In genomic region chr11:49245634-49246415, GRCm38 (mm10) we compare ENCODE assay signal across 9 mouse cellular contexts. TPM values are rescaled to one million over a fixed set of nuclear protein-coding genes. Genes with fewer than 3 reads are reported as not detected.
A peak's percentile ranks its signal among the peaks of the same experiment; 100 is the strongest.
DNase-seq lines count a peak whose midpoint lies in the region; ATAC-seq and TF ChIP-seq lines count a peak whose summit lies in the region.
"Had no signal": no experiment of that assay in that cellular context is flagged by ENCODE, and none has a peak within 500 bp of the region (broad histone marks: within the 10 kb centered on the region; RNA-seq: fewer than 3 reads in every experiment).

No protein-coding gene starts in this region.

- peaks cover 33% of the 10 kb centered on the region for H3K4me1 ChIP-seq in heart, embryonic 11.5 days (ENCODE audit: control insufficient read depth, insufficient read depth, low read length)
- H3K4me1 ChIP-seq in ES-Bruce4 (ENCODE audit: control insufficient read depth, insufficient read depth, low read length) = peaks cover 1% of the 10 kb centered on the region
- peaks cover 47% of the 10 kb centered on the region for H3K4me1 ChIP-seq in hindbrain, embryonic 14.5 days (replicated peaks; ENCODE audit: control insufficient read depth, insufficient read depth, low read length)
- peaks cover 32% of the 10 kb centered on the region for H3K4me1 ChIP-seq in midbrain, embryonic 12.5 days

- H3K27me3 ChIP-seq in heart, embryonic 11.5 days (ENCODE audit: control insufficient read depth, insufficient read depth, low read length) = no peaks in the 10 kb centered on the region
- no peaks in the 10 kb centered on the region for H3K27me3 ChIP-seq in ES-Bruce4 (ENCODE audit: control insufficient read depth, insufficient read depth, low read length, poor library complexity, severe bottlenecking)
- no peaks in the 10 kb centered on the region for H3K27me3 ChIP-seq in hindbrain, embryonic 14.5 days (ENCODE audit: control insufficient read depth, insufficient read depth, low read length)
- no peaks in the 10 kb centered on the region for H3K27me3 ChIP-seq in midbrain, embryonic 12.5 days

- no peak for DNase-seq in heart, adult 8-10 months (ENCODE audit: low spot score)
- no peak for DNase-seq in hindbrain, embryonic 14.5 days (ENCODE audit: low spot score)
- no peak for DNase-seq in cerebellum, postnatal 14 days
- DNase-seq in gastrocnemius, adult 8-10 months (ENCODE audit: low spot score in 2 of 2) = no peak
- DNase-seq in thymus, postnatal 25 days = no peak

- peak overlapping the region; percentile 1; the same call in 1 of the 2 replicates for H3K27ac ChIP-seq in heart, embryonic 11.5 days (ENCODE audit: low read depth, low read length)
- peak overlapping the region; percentile 45; the same call in 1 of the 2 replicates for H3K27ac ChIP-seq in ES-Bruce4 (ENCODE audit: insufficient read depth, low read length)
- H3K27ac ChIP-seq in hindbrain, embryonic 14.5 days = no peak overlapping the region
- H3K27ac ChIP-seq in midbrain, embryonic 12.5 days (replicated peaks) = no peak overlapping the region

- WGBS in heart, embryonic 11.5 days (ENCODE audit: insufficient replicate concordance) = 18% methylated on average over 12 of the region's 12 CpGs
- 42% methylated on average over 12 of the region's 12 CpGs for WGBS in hindbrain, embryonic 14.5 days
- WGBS in midbrain, embryonic 12.5 days = 23% methylated on average over 12 of the region's 12 CpGs

- no peaks in the 10 kb centered on the region for H3K36me3 ChIP-seq in heart, embryonic 11.5 days (ENCODE audit: control insufficient read depth, insufficient read depth, low read length)
- H3K36me3 ChIP-seq in ES-Bruce4 (ENCODE audit: control insufficient read depth, insufficient read depth, low read length, poor library complexity, severe bottlenecking) = no peaks in the 10 kb centered on the region; the same call in 1 of the 2 replicates
- no peaks in the 10 kb centered on the region for H3K36me3 ChIP-seq in hindbrain, embryonic 14.5 days (replicated peaks; ENCODE audit: control insufficient read depth, insufficient read depth)
- H3K36me3 ChIP-seq in midbrain, embryonic 12.5 days = no peaks in the 10 kb centered on the region

- H3K4me3 ChIP-seq in heart, embryonic 11.5 days (ENCODE audit: low read depth, low read length) = peak overlapping the region; percentile 57
- peak overlapping the region; percentile 56 for H3K4me3 ChIP-seq in ES-Bruce4 (ENCODE audit: low read depth, low read length)
- no peak overlapping the region for H3K4me3 ChIP-seq in hindbrain, embryonic 14.5 days (replicated peaks; ENCODE audit: low read length)
- H3K4me3 ChIP-seq in midbrain, embryonic 12.5 days = peak overlapping the region; percentile 56; the same call in 1 of the 2 replicates

- H3K9me3 ChIP-seq in heart, embryonic 11.5 days (replicated peaks; ENCODE audit: control insufficient read depth, low read length) = no peaks in the 10 kb centered on the region
- H3K9me3 ChIP-seq in ES-Bruce4 (replicated peaks; ENCODE audit: control insufficient read depth, insufficient read depth, low read length, poor library complexity, severe bottlenecking) = no peaks in the 10 kb centered on the region
- H3K9me3 ChIP-seq in hindbrain, embryonic 14.5 days (ENCODE audit: control insufficient read depth, low read length) = no peaks in the 10 kb centered on the region
- no peaks in the 10 kb centered on the region for H3K9me3 ChIP-seq in midbrain, embryonic 12.5 days

- TF ChIP-seq EP300 in ES-Bruce4 (IDR thresholded peaks at IDR 0.05; ENCODE audit: insufficient read depth, low read depth, low read length) = no peak

- no peak for TF ChIP-seq CTCF in ES-Bruce4 (IDR thresholded peaks at IDR 0.05; ENCODE audit: low read depth, low read length)

- TF ChIP-seq POLR2A in ES-Bruce4 (IDR thresholded peaks at IDR 0.05; ENCODE audit: insufficient read depth, low read length) = no peak

- no peak overlapping the region for H3K9ac ChIP-seq in heart, embryonic 11.5 days (ENCODE audit: low read depth, low read length)
- peak overlapping the region; percentile 56 for H3K9ac ChIP-seq in ES-Bruce4 (ENCODE audit: low read depth, poor library complexity, severe bottlenecking)
- peak overlapping the region; percentile 34 for H3K9ac ChIP-seq in hindbrain, embryonic 14.5 days
- H3K9ac ChIP-seq in midbrain, embryonic 12.5 days (replicated peaks) = no peak overlapping the region

- ATAC-seq in heart, embryonic 11.5 days (replicated peaks; ENCODE audit: insufficient number of reproducible peaks, low FRiP score, low TSS enrichment) = no peak
- ATAC-seq in hindbrain, embryonic 14.5 days (ENCODE audit: low FRiP score) = no peak
- ATAC-seq in midbrain, embryonic 12.5 days (ENCODE audit: low FRiP score, low read depth) = no peak

- peak overlapping the region; percentile 68 for H3K4me2 ChIP-seq in heart, embryonic 11.5 days
- peak overlapping the region; percentile 52 for H3K4me2 ChIP-seq in hindbrain, embryonic 14.5 days (replicated peaks)
- peak overlapping the region; percentile 67 for H3K4me2 ChIP-seq in midbrain, embryonic 12.5 days (replicated peaks)

RNA-seq across cellular contexts. Expression of gene Mgat1, which starts 1.8 kb away (rescaled TPM):
- polyA plus RNA-seq in heart, embryonic 11.5 days (2014; fragmentation: Nextera tagmentation; extraction: Ambion mirVana) = 32.9 and 39.1 TPM in 2 replicates
- 10 to 100 TPM; 62.4 to 80.4 (median 68.8) TPM for total RNA-seq in heart, adult 8-10 months (2022)
- 16.5 and 21.1 TPM in 2 replicates for polyA plus RNA-seq in ES-Bruce4 (2011; ENCODE audit: insufficient read depth, insufficient read length, low read depth, missing spikeins)
- 31.0 and 31.1 TPM in 2 replicates for polyA plus RNA-seq in hindbrain, embryonic 14.5 days (2014; fragmentation: Nextera tagmentation; extraction: Ambion mirVana)
- 33.5 and 39.0 TPM in 2 replicates for polyA plus RNA-seq in midbrain, embryonic 12.5 days (2016; fragmentation: Nextera tagmentation; extraction: Ambion mirVana)
- 10 to 100 TPM; 39.4 to 56.8 (median 48.4) TPM for total RNA-seq in gastrocnemius, adult 8-10 months (2022)

RNA-seq across cellular contexts. Expression of gene Olfr1393, which starts 32.3 kb away (rescaled TPM):
- not detected in 2 replicates for polyA plus RNA-seq in heart, embryonic 11.5 days (2014; fragmentation: Nextera tagmentation; extraction: Ambion mirVana)
- under 1 TPM; 0.41 to 0.50 (median 0.43) TPM for total RNA-seq in heart, adult 8-10 months (2022)
- polyA plus RNA-seq in ES-Bruce4 (2011; ENCODE audit: insufficient read depth, insufficient read length, low read depth, missing spikeins) = not detected in 2 replicates
- not detected in 2 replicates for polyA plus RNA-seq in hindbrain, embryonic 14.5 days (2014; fragmentation: Nextera tagmentation; extraction: Ambion mirVana)
- 0.06 TPM in 1 of 2 replicates, not detected in the other for polyA plus RNA-seq in midbrain, embryonic 12.5 days (2016; fragmentation: Nextera tagmentation; extraction: Ambion mirVana)
- not detected for total RNA-seq in gastrocnemius, adult 8-10 months (2022)
- total RNA-seq: hematopoietic stem cell, adult 5-6 weeks had no signal

RNA-seq across cellular contexts. Expression of gene Olfr1392, which starts 39.3 kb away (rescaled TPM):
- polyA plus RNA-seq in heart, embryonic 11.5 days (2014; fragmentation: Nextera tagmentation; extraction: Ambion mirVana) = not detected in 2 replicates
- total RNA-seq in heart, adult 8-10 months (2022) = not detected
- not detected in 2 replicates for polyA plus RNA-seq in ES-Bruce4 (2011; ENCODE audit: insufficient read depth, insufficient read length, low read depth, missing spikeins)
- polyA plus RNA-seq in hindbrain, embryonic 14.5 days (2014; fragmentation: Nextera tagmentation; extraction: Ambion mirVana) = not detected in 2 replicates
- polyA plus RNA-seq in midbrain, embryonic 12.5 days (2016; fragmentation: Nextera tagmentation; extraction: Ambion mirVana) = 0.06 TPM in 1 of 2 replicates, not detected in the other
- not detected for total RNA-seq in gastrocnemius, adult 8-10 months (2022)
- total RNA-seq: hematopoietic stem cell, adult 5-6 weeks had no signal

RNA-seq across cellular contexts. Expression of gene Zfp62, which starts 42.7 kb away (rescaled TPM):
- 33.9 and 36.8 TPM in 2 replicates for polyA plus RNA-seq in heart, embryonic 11.5 days (2014; fragmentation: Nextera tagmentation; extraction: Ambion mirVana)
- 10 to 100 TPM; 25.0 to 31.7 (median 27.1) TPM for total RNA-seq in heart, adult 8-10 months (2022)
- polyA plus RNA-seq in ES-Bruce4 (2011; ENCODE audit: insufficient read depth, insufficient read length, low read depth, missing spikeins) = 29.3 and 33.6 TPM in 2 replicates
- polyA plus RNA-seq in hindbrain, embryonic 14.5 days (2014; fragmentation: Nextera tagmentation; extraction: Ambion mirVana) = 46.8 and 48.2 TPM in 2 replicates
- 60.8 and 63.3 TPM in 2 replicates for polyA plus RNA-seq in midbrain, embryonic 12.5 days (2016; fragmentation: Nextera tagmentation; extraction: Ambion mirVana)
- total RNA-seq in gastrocnemius, adult 8-10 months (2022) = 10 to 100 TPM; 24.4 to 29.9 (median 26.0) TPM

RNA-seq across cellular contexts. Expression of gene Olfr10, which starts 58.7 kb away (rescaled TPM):
- not detected in 2 replicates for polyA plus RNA-seq in heart, embryonic 11.5 days (2014; fragmentation: Nextera tagmentation; extraction: Ambion mirVana)
- not detected for total RNA-seq in heart, adult 8-10 months (2022)
- polyA plus RNA-seq in ES-Bruce4 (2011; ENCODE audit: insufficient read depth, insufficient read length, low read depth, missing spikeins) = not detected in 2 replicates
- 0.07 TPM in 1 of 2 replicates, not detected in the other for polyA plus RNA-seq in hindbrain, embryonic 14.5 days (2014; fragmentation: Nextera tagmentation; extraction: Ambion mirVana)
- polyA plus RNA-seq in midbrain, embryonic 12.5 days (2016; fragmentation: Nextera tagmentation; extraction: Ambion mirVana) = not detected in 2 replicates
- total RNA-seq in gastrocnemius, adult 8-10 months (2022) = not detected
- total RNA-seq: hematopoietic stem cell, adult 5-6 weeks had no signal

Comparison
In these comparisons a context has a peak if more than half of its experiments do, and no peak if none do; other contexts are left out.
1. H3K27ac ChIP-seq: peak in heart, embryonic 11.5 days (single experiment) and ES-Bruce4 (single experiment); none in hindbrain, embryonic 14.5 days (single experiment) and midbrain, embryonic 12.5 days (single experiment).
2. H3K9ac ChIP-seq: peak in ES-Bruce4 (single experiment) and hindbrain, embryonic 14.5 days (single experiment); none in heart, embryonic 11.5 days (single experiment) and midbrain, embryonic 12.5 days (single experiment).
3. Peak in every context shown above with its lines, with median percentiles within 50 percentile points of each other: H3K4me2 ChIP-seq.